Mouse (Mus musculus) macrophage (primary cell): ENCODE results near the gene C130050O18Rik. TPM values are rescaled to one million over a fixed set of nuclear protein-coding genes. Genes with fewer than 3 reads are reported as not detected.
"Not testable (repeated sequence)": the region's sequence is repeated elsewhere in the genome, so short reads cannot be mapped to it uniquely, and the experiment has no call there.

ENCODE experiments used
- H3K27ac ChIP-seq: fragments of 350-480 bp; formaldehyde crosslinking; 2 replicates; pipeline ENCODE4 v1.9.0; 2021
- H3K36me3 ChIP-seq: fragments of 350-480 bp; formaldehyde crosslinking; 2 replicates; pipeline ENCODE4 v1.9.0; 2021; ENCODE audit errors: inconsistent target
- H3K4me3 ChIP-seq: fragments of 350-480 bp; formaldehyde crosslinking; 2 replicates; pipeline ENCODE4 v1.9.0; 2021; ENCODE audit errors: inconsistent target
- H3K79me2 ChIP-seq: fragments of 350-480 bp; formaldehyde crosslinking; 2 replicates; pipeline ENCODE4 v1.9.0; 2021; ENCODE audit errors: inconsistent target
- WGBS: methylation state at CpG from one replicate; pipeline ENCODE4 v1.1.7; 2026; ENCODE audit warnings: inconsistent platforms; ENCODE audit not compliant: missing documents; 5-methylcytosine and 5-hydroxymethylcytosine counted together
- polyA plus RNA-seq: library from polyadenylated mRNA; stranded (reverse); fragments of 250-400 nt; gene quantifications from 3 replicates; pipeline ENCODE4 v1.2.4, GENCODE M21; 2018; ENCODE audit warnings: inconsistent platforms

Gene C130050O18Rik
- polyA plus RNA-seq, 1 experiment from 2014 or later, result 3.5 TPM

DNA sequence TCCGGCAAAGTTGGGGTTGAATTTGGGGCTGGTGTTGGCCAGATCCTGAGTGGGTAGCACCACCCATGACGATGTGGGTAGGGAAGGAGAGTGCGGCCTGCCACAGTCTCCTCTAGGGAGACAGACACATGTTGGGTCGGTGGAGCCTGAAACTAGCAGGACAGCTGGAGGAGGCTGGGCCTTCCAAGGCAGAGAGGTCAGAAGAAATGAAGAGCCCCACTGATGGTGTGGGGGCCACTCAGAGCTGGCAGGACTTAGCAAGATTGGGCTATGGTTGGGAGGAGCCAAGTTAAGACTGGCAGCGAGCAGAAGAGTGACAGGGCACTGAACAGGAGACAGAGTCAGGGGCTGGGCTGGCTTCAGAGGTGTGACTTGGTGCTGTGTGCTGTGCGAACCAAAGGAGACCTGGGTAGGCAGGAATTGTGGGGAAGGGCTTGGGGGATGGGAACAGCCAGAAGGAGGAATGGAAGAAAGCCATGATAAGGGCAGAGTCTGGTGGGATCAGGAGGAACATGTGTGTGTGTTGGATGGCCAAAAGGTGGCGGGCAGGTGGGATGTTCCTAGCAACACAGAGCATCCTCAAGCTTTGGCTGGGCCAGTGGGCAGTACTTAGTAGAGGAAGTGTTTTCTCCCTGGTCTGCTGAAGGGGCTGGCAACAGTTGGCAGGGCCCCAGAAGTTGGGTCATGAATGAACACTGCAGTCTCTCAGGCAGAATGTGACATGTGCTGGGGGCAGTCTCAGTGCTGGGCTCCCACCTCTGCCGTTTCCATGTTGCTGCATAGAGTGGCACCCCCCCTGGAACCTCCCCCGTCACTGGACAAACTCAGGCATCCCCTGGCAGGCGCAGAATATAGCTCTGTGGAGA, 17.5 kb upstream of the C130050O18Rik start:
- H3K36me3 ChIP-seq, result peaks cover 55% of the 10 kb centered on the region; the same call in 1 of the 2 replicates
- H3K4me3 ChIP-seq, result no peak overlapping the region
- peak overlapping the region; percentile 35 for H3K27ac ChIP-seq
- 63% methylated on average over 7 of the region's 10 CpGs for WGBS
- peaks cover 100% of the 10 kb centered on the region for H3K79me2 ChIP-seq

- Histone ChIP-seq H3K79me2 (peaks cover 100% of the 10 kb centered on the region), H3K4me3 (no peak overlapping the region), H3K27ac (peak overlapping the region; percentile 35), H3K36me3 (peaks cover 61% of the 10 kb centered on the region)
- WGBS, result 37% methylated on average over 4 of the region's 4 CpGs
These were observed 16.9 kb upstream of the C130050O18Rik start for GRCm38 (mm10) chr5:139388195-139388570.

GRCm38 (mm10) chr5:139388694-139389675, 16.1 kb upstream of the C130050O18Rik start:
- no peak overlapping the region for H3K4me3 ChIP-seq
- 91% methylated on average over 17 of the region's 17 CpGs for WGBS

GRCm38 (mm10) chr5:139389676-139390061, 15.4 kb upstream of the C130050O18Rik start:
- Histone ChIP-seq H3K27ac (no peak overlapping the region), H3K79me2 (peaks cover 100% of the 10 kb centered on the region), H3K4me3 (no peak overlapping the region), H3K36me3 (peaks cover 67% of the 10 kb centered on the region)
- 88% methylated on average over 6 of the region's 6 CpGs for WGBS

More at GRCm38 (mm10) chr5:139388694-139389675, 16.1 kb upstream of the C130050O18Rik start:
- peaks cover 65% of the 10 kb centered on the region for H3K36me3 ChIP-seq
- peaks cover 100% of the 10 kb centered on the region for H3K79me2 ChIP-seq
- H3K27ac ChIP-seq, result peak overlapping the region; percentile 35

GRCm38 (mm10) chr5:139390324-139391119, 14.6 kb upstream of the C130050O18Rik start:
- WGBS, result 85% methylated on average over 4 of the region's 5 CpGs

GRCm38 (mm10) chr5:139391309-139391990, 13.6 kb upstream of the C130050O18Rik start:
- WGBS, result 90% methylated on average over 10 of the region's 11 CpGs
- Histone ChIP-seq H3K4me3 (no peak overlapping the region), H3K27ac (no peak overlapping the region), H3K79me2 (peaks cover 99% of the 10 kb centered on the region), H3K36me3 (peaks cover 55% of the 10 kb centered on the region)

More at GRCm38 (mm10) chr5:139390324-139391119, 14.6 kb upstream of the C130050O18Rik start:
- Histone ChIP-seq H3K79me2 (peaks cover 100% of the 10 kb centered on the region), H3K36me3 (peaks cover 63% of the 10 kb centered on the region)
- H3K27ac ChIP-seq, H3K4me3 ChIP-seq: not testable (repeated sequence)

DNA sequence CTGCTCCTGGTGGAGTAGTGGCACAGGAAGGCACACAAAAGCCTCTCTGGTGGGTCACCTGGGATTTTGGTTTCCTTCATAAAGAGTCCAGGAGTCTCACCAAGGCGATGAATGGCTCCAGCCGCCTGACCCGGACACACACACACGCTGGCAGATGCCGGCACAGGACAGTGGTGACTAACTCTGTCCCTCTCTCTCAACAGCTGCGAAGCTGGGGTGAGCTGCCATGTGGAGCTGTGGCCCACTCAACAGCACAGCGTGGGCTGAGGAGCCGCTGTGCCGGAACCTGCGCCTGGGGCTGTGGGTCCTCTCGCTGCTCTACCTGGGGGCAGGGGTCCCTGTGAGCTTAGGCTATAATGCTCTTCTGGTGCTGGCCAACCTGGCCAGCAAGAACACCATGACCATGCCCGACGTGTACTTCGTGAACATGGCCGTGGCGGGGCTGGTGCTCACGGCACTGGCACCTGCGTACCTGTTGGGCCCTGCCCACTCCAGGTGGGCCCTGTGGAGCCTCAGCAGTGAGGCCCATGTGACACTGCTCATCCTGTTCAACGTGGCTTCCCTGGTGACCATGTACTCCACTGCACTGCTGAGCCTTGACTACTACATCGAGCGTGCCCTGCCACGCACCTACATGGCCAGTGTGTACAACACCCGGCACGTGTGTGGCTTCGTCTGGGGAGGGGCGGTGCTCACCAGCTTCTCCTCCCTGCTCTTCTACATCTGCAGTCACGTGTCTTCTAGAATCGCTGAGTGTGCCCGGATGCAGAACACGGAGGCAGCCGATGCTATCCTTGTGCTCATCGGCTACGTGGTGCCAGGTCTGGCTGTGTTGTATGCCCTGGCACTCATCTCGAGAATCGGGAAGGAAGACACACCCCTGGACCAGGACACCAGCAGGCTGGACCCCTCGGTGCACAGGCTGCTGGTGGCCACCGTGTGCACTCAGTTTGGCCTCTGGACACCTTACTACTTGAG, 12.6 kb upstream of the C130050O18Rik start:
- H3K4me3 ChIP-seq, result no peak overlapping the region
- H3K27ac ChIP-seq, result no peak overlapping the region
- H3K36me3 ChIP-seq, result peaks cover 55% of the 10 kb centered on the region
- 93% methylated on average over 36 of the region's 37 CpGs for WGBS
- peaks cover 99% of the 10 kb centered on the region for H3K79me2 ChIP-seq

DNA sequence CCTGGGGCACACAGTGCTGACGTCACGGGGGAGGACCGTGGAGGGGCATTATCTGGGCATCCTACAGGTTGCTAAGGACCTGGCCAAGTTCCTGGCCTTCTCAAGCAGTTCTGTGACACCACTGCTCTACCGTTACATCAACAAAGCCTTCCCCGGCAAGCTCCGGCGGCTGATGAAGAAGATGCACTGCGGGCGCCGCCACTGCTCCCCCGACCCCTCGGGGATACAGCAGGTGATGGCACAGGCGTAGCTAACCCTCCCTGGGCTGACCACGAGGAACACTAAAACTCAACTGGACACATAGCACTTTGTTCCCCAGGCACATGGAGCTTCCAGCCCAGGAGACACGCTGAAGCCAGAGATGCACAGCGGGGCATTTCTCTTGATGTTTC, 11.9 kb upstream of the C130050O18Rik start:
- H3K27ac ChIP-seq, result no peak overlapping the region
- 92% methylated on average over 16 of the region's 16 CpGs for WGBS
- H3K79me2 ChIP-seq, result peaks cover 99% of the 10 kb centered on the region
- peaks cover 54% of the 10 kb centered on the region for H3K36me3 ChIP-seq
- H3K4me3 ChIP-seq, result no peak overlapping the region

GRCm38 (mm10) chr5:139394399-139394798, 10.7 kb upstream of the C130050O18Rik start:
- H3K4me3 ChIP-seq, result no peak overlapping the region
- peaks cover 99% of the 10 kb centered on the region for H3K79me2 ChIP-seq
- H3K36me3 ChIP-seq, result peaks cover 44% of the 10 kb centered on the region
- no peak overlapping the region for H3K27ac ChIP-seq
- 94% methylated on average over 7 of the region's 7 CpGs for WGBS

- Histone ChIP-seq H3K36me3 (peaks cover 38% of the 10 kb centered on the region), H3K27ac (no peak overlapping the region), H3K79me2 (peaks cover 99% of the 10 kb centered on the region), H3K4me3 (no peak overlapping the region)
- 85% methylated on average over 4 of the region's 4 CpGs for WGBS
These were observed 9.6 kb upstream of the C130050O18Rik start for GRCm38 (mm10) chr5:139395528-139395927.

GRCm38 (mm10) chr5:139397359-139397916, 7.6 kb upstream of the C130050O18Rik start:
- H3K27ac ChIP-seq, result peak overlapping the region; percentile 12
- WGBS, result 86% methylated on average over 4 of the region's 4 CpGs
- no peak overlapping the region for H3K4me3 ChIP-seq
- peaks cover 26% of the 10 kb centered on the region for H3K36me3 ChIP-seq
- H3K79me2 ChIP-seq, result peaks cover 99% of the 10 kb centered on the region

- Histone ChIP-seq H3K4me3 (no peak overlapping the region), H3K36me3 (peaks cover 19% of the 10 kb centered on the region), H3K27ac (peak overlapping the region; percentile 12), H3K79me2 (peaks cover 99% of the 10 kb centered on the region)
- WGBS, result 24% methylated on average over 5 of the region's 5 CpGs
These were observed 6.9 kb upstream of the C130050O18Rik start for GRCm38 (mm10) chr5:139397959-139398753.
